Mouse (Mus musculus) cerebellum, adult 11 months (tissue): ENCODE data around the gene Ost4.

Source experiments
- DNase-seq: peaks from one replicate; pipeline ENCODE4 v3.0.0; 2022

The Ost4 gene

GRCm38 (mm10) chr5:30907413-30908059 is at the start of gene Ost4:
Gene Ost4 (minus strand): TSS chr5:30907788.
- DNase-seq: peak; percentile 88

GRCm38 (mm10) chr5:30955751-30956150 is 48.2 kb upstream of the Ost4 start:
- no peak for DNase-seq

- DNase-seq: no peak
Measured at GRCm38 (mm10) chr5:30954556-30954955, 47.0 kb upstream of the Ost4 start.

GRCm38 (mm10) chr5:30954065-30954464 is 46.5 kb upstream of the Ost4 start:
- DNase-seq: peak; percentile 62

DNA sequence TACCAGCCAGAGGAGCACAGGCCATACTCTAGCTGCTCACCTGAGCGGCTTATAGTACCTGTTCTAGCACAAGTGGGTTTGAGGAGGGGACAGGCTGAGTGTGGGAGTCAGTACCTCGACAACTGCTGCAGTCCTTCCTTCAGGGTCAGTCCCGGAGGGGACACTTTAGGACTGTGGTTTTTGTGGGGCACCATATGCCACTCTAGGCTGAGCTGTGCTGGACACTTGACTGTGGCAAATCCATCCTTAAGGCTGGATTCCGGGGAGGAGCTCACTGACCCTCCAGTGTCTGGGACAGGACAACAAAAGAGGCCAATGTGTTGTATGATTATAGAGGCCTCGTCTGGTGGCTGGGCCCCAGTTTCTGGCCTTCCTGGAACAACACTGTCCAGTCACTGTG is 45.0 kb upstream of the Ost4 start:
- no peak for DNase-seq

DNA sequence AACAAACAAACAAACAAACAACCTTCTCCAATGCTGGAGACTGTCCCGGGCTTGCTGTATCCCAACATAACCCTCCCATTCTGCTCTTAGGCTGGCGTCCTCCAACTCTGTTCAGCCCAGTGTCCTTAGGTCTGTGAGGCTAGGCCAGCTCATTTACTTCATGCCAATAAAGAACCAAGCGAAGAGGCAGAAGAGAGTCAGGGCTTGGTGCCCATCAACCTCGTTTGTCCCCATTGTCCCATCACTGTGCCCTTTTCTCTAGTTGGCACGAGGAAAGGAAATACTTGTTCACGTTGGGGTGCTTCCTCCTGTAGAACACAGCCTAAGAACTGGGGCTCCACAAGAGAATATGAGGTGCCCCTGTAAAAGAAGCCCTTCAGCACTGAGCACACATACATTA is 44.1 kb upstream of the Ost4 start:
- no peak for DNase-seq

GRCm38 (mm10) chr5:30950922-30951321 is 43.3 kb upstream of the Ost4 start:
- DNase-seq: no peak

GRCm38 (mm10) chr5:30950451-30950850 is 42.9 kb upstream of the Ost4 start:
- no peak for DNase-seq

GRCm38 (mm10) chr5:30949654-30950326 is 42.2 kb upstream of the Ost4 start:
- DNase-seq: peak; percentile 80

DNA sequence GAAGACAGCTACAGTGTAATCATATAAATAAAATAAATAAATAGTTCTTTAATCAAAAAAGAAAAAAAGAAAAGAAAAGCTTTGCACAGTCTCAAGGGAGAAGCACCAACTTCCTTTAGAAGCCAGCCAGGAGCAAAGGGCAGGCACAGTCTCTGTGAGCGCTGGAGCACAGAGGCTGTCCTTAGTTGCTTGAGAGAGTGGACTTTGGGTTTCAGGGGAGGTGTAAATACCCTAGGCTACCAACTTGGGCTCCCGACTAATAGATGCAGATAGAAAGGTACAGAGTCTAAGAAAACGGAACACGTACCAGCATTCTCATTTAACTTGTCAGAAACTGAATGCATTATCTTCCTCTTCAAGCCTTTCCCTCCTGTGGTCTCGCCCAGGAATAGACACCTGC is 41.0 kb upstream of the Ost4 start:
- DNase-seq: no peak

GRCm38 (mm10) chr5:30944956-30945781 is 37.6 kb upstream of the Ost4 start, which contains the start of gene Cgref1:
Gene Cgref1 (minus strand): TSS chr5:30945591.
- DNase-seq: peak; percentile 68

DNA sequence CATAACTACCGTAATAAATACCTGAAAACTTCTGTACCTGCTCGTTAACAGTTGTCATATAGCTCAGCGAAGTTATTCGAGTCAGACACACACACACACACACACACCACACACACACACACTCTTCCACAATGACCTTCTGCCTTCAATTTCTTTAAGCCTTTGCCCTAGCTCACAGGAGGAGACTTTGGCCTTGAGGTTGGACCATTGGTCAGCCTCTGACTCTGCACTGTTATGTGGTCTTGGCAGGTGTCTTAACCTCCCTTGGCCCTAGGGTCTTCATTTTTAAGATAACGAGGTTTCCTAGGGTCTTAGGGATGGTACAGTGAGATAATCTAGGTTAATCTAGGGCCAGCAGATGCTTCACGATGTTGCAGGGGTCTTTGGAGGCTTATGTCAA is 36.8 kb upstream of the Ost4 start:
- DNase-seq: no peak

DNA sequence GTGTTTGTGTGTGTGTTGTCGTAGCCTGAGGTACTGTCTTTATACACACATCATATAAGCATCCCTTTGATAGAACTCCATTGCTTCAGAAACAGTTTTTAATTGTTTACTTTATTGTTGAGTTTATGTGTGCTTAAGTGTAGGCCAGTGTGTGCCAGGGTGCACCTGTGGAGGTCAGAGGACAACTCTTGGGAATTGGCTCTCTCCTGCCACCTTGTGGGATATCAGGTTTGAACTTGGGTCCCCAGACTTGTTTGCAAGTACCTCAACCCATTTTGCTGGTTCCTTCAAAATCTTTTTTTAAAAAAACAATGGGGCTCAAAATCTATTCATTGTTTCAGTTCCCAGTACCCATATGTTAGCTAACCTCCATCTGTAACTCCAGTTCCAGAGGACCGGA is 35.4 kb upstream of the Ost4 start:
- no peak for DNase-seq

- DNase-seq: no peak
Measured at GRCm38 (mm10) chr5:30934725-30935461, 27.3 kb upstream of the Ost4 start.

DNA sequence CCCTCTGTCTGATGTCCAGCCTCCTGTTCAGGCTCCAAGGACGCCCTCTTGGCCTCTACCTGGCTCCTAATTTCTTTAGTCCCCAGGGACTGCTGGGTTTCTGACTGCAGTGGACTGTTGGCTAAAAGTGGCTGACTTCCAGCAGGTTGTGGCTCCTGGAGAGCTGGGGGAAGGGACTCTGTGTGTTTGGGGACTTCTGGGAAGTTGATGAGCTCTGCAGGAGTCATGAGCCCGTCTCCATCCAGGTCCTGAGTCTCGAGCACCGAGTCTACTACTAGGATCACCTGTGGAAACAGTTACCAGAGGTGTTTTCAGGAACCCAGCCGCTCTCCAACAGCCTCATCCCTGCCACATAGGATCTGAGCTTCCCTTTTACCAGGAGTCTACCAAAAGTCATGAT is 26.1 kb upstream of the Ost4 start:
- DNase-seq: no peak

DNA sequence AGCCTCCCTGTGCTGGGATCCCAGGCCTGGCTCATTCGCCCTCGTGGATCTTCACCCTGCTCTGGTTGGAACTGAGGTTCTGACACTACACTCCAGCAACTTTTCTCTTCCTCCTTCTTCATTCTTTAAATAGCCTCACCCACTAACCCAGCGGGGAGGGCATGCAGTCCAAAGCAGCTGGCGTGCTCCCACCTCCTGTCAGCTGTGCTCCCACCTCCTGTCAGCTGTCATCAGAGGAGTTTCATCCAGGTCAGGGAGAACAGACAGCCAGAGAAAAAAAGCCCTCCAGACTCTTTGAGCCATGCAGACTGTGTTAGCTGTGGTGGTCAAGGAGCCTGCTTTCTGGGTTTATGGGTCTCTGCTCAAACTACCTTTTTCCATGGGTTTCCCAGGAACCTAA is 23.8 kb upstream of the Ost4 start:
- DNase-seq: no peak

GRCm38 (mm10) chr5:30930846-30931245 is 23.3 kb upstream of the Ost4 start:
- no peak for DNase-seq

DNA sequence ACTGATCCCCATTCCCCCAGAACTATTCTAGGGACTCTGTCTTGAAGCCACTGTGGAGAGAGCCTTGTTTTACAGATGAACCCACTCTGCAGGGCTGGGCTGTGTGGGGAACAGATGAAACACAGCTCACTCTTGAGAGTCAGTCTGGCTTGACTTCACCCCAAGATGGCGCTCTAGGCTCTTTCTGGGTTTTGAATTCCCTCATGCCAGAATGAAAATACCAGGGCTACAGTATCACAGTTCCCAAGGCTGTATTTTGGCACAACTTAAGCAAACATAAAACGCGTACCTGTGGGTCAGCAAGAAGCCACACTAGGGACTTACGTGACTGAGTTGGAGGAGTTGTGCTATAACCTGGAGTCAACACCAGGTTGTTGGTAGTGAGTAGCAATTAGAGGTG is 22.5 kb upstream of the Ost4 start:
- peak; percentile 67 for DNase-seq

- no peak for DNase-seq
Measured at GRCm38 (mm10) chr5:30927945-30928529, 20.4 kb upstream of the Ost4 start.

DNA sequence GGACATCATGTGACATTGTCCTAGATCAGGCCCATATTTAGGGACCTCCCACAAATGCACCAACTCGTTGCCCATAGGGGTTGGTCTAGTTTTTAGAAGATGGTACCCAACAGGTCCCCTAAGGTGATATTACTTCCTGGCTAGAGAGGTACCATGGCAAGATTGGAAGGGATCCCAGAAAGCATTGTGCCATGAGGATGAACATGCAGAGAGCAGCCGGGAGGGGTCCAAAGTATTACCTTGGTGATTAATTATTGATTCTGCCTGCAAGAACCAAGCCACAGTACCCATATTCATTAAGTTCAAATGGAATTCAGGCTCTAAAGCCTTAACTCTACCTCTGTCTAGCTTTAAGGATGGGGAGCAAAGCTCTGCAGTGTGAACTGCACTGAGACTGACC is 18.5 kb upstream of the Ost4 start:
- no peak for DNase-seq

DNA sequence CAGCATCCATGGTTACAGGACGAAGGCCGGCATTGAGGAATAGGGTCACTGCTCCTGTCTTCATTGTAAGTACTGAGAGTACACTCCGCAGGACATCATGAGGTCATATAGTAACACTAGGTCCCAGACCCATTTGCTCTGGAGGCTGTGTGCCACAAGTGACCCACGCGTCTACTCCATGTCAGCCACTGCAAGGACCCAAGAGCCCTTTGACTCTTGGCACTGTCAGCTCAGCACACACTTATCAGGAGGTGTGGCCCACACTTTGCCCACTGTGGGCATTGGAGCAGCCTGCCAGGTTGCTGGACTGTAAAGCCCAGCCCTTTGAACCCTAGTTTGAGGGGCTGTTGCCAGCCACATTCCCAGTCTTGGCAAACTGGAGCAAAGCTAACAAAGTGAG is 17.6 kb upstream of the Ost4 start:
- no peak for DNase-seq

DNA sequence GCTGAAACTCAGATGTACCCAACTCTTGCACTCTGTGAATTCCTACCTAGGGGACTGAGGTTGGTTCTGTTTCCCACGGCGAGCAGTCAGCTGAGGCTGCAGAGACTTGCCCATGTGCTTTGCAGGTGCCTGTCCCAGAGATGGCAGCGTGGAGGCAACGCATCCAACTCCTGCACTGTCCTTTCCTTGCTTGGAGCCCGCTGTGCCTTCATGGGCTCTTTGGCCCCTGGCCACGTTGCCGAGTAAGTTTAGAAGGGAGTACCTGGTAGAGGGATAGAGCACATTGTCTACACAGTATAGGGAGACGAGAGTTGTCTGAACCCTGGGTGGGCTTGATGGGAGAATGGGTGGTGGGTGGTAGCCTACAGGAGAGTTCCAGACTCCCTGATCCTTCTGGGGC is 17.0 kb upstream of the Ost4 start:
- no peak for DNase-seq

DNA sequence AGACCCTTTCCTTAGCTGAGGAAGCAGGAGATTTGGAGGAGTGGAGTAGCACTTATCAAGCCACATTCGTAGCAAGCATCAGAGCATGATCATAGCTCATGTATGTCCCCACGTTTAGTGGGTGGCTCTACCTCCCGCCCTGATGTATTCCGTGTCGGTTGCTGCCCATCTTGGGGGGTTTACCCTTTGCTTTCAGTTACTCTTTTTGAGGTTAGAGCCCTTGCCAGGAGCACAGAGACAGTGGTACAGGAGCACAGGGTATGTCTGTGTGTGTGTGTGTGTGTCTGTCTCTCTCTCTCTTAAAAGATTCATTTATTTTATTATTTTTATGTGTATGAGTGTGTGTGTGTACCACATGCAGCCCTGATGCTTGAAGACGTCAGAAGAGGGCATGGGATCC is 15.5 kb upstream of the Ost4 start:
- DNase-seq: no peak
